Mouse (Mus musculus) embryonic facial prominence, embryonic 11.5 days (tissue): Measurements from ENCODE around the gene Col11a2. TPM values are rescaled to one million over a fixed set of nuclear protein-coding genes. Genes with fewer than 3 reads are reported as not detected.

Experiments
- ATAC-seq: fragments of 200-750 bp; cut with Nextera tagmentation; replicated peaks from 2 replicates; pipeline ENCODE4 v1.8.0; 2017; ENCODE audit warnings: low read depth; ENCODE audit not compliant: insufficient number of reproducible peaks, low FRiP score, low TSS enrichment
- DNase-seq: peaks from one replicate; pipeline ENCODE4 v3.0.0-alpha.2; 2015; ENCODE audit warnings: low spot score
- H3K27ac ChIP-seq: fragments of 300-500 bp; sonication (generic); replicated peaks from 2 replicates; pipeline ENCODE4 v1.5.1; 2014; ENCODE audit warnings: mild to moderate bottlenecking, low read depth, low read length, control low read depth
- H3K27me3 ChIP-seq: fragments of 300-500 bp; sonication (generic); 2 replicates; pipeline ENCODE4 v1.6.1; 2014; ENCODE audit warnings: mild to moderate bottlenecking, low read length, moderate library complexity, mixed read lengths; ENCODE audit not compliant: control insufficient read depth, insufficient read depth
- H3K36me3 ChIP-seq: fragments of 300-500 bp; sonication (generic); replicated peaks from 2 replicates; pipeline ENCODE4 v1.6.1; 2014; ENCODE audit warnings: low read depth, mild to moderate bottlenecking, low read length, moderate library complexity, mixed read lengths; ENCODE audit not compliant: control insufficient read depth, insufficient read depth
- H3K4me1 ChIP-seq: fragments of 300-500 bp; sonication (generic); 2 replicates; pipeline ENCODE4 v1.6.1; 2014; ENCODE audit warnings: low read length, mixed read lengths; ENCODE audit not compliant: control insufficient read depth, insufficient read depth
- H3K4me2 ChIP-seq: fragments of 300-500 bp; sonication (generic); 2 replicates; pipeline ENCODE4 v1.6.1; 2014; ENCODE audit warnings: low read depth, mild to moderate bottlenecking, control low read depth, low read length, moderate library complexity
- H3K4me3 ChIP-seq: fragments of 300-500 bp; sonication (generic); 2 replicates; pipeline ENCODE4 v1.5.1; 2014; ENCODE audit warnings: low read depth, low read length, control low read depth
- H3K9ac ChIP-seq: fragments of 300-500 bp; sonication (generic); replicated peaks from 2 replicates; pipeline ENCODE4 v1.6.1; 2014; ENCODE audit warnings: mild to moderate bottlenecking, control low read depth, low read length
- H3K9me3 ChIP-seq: fragments of 300-500 bp; sonication (generic); replicated peaks from 2 replicates; pipeline ENCODE4 v1.6.1; 2016; ENCODE audit warnings: mild to moderate bottlenecking, low read length, inconsistent platforms, mixed read lengths; ENCODE audit not compliant: control insufficient read depth
- WGBS: fragments of 180-500 bp; shearing (Covaris S2); extraction: QIAGEN DNeasy Blood & Tissue Kit; methylation state at CpG from one replicate; pipeline ENCODE4 v1.1.7; 2014; 5-methylcytosine and 5-hydroxymethylcytosine counted together
- polyA plus RNA-seq: library from polyadenylated mRNA; unstranded; fragments of >200 nt; fragmentation: Nextera tagmentation; extraction: Ambion mirVana; gene quantifications from 2 replicates; pipeline ENCODE4 v1.2.1, GENCODE M21; 2014

The Col11a2 gene
- polyA plus RNA-seq, 1 experiment from 2014 or later, result 0.70 TPM

GRCm38 (mm10) chr17:34094283-34095035, 55.2 kb downstream of the Col11a2 start:
- DNase-seq (no peak), ATAC-seq (no peak)
- no peak overlapping the region for H3K4me3 ChIP-seq
- no peaks in the 10 kb centered on the region for H3K9me3 ChIP-seq
- H3K36me3 ChIP-seq, result no peaks in the 10 kb centered on the region
- no peaks in the 10 kb centered on the region for H3K4me1 ChIP-seq
- H3K27me3 ChIP-seq, result no peaks in the 10 kb centered on the region
- H3K27ac ChIP-seq, result no peak overlapping the region
- no peak overlapping the region for H3K4me2 ChIP-seq
- H3K9ac ChIP-seq, result no peak overlapping the region
- 81% methylated on average over 27 of the region's 27 CpGs for WGBS

- Histone ChIP-seq H3K9me3 (no peaks in the 10 kb centered on the region), H3K27ac (no peak overlapping the region), H3K9ac (no peak overlapping the region), H3K36me3 (no peaks in the 10 kb centered on the region), H3K27me3 (no peaks in the 10 kb centered on the region), H3K4me2 (no peak overlapping the region), H3K4me3 (no peak overlapping the region), H3K4me1 (no peaks in the 10 kb centered on the region)
- 79% methylated on average over 3 of the region's 3 CpGs for WGBS
- ATAC-seq (no peak), DNase-seq (no peak)
These were observed 57.3 kb downstream of the Col11a2 start for GRCm38 (mm10) chr17:34096497-34097010.

GRCm38 (mm10) chr17:34097272-34097671, 58.0 kb downstream of the Col11a2 start:
- Histone ChIP-seq H3K4me3 (no peak overlapping the region), H3K9me3 (no peaks in the 10 kb centered on the region), H3K4me2 (no peak overlapping the region), H3K27me3 (no peaks in the 10 kb centered on the region), H3K9ac (no peak overlapping the region), H3K36me3 (no peaks in the 10 kb centered on the region), H3K27ac (no peak overlapping the region), H3K4me1 (no peaks in the 10 kb centered on the region)
- no peak for DNase-seq
- ATAC-seq, result no peak
- 64% methylated on average over 5 of the region's 5 CpGs for WGBS

- DNase-seq, result no peak
These were observed 59.7 kb downstream of the Col11a2 start for GRCm38 (mm10) chr17:34098709-34099479.

GRCm38 (mm10) chr17:34099531-34099930, 60.3 kb downstream of the Col11a2 start:
- no peak overlapping the region for H3K4me3 ChIP-seq
- no peaks in the 10 kb centered on the region for H3K9me3 ChIP-seq
- H3K36me3 ChIP-seq, result no peaks in the 10 kb centered on the region
- no peak for DNase-seq
- 66% methylated on average over 5 of the region's 5 CpGs for WGBS
- no peak overlapping the region for H3K4me2 ChIP-seq
- no peak overlapping the region for H3K9ac ChIP-seq
- no peaks in the 10 kb centered on the region for H3K27me3 ChIP-seq
- no peak overlapping the region for H3K27ac ChIP-seq
- no peaks in the 10 kb centered on the region for H3K4me1 ChIP-seq
- no peak for ATAC-seq

More at GRCm38 (mm10) chr17:34098709-34099479, 59.7 kb downstream of the Col11a2 start:
- no peaks in the 10 kb centered on the region for H3K9me3 ChIP-seq
- ATAC-seq, result no peak
- H3K4me3 ChIP-seq, result no peak overlapping the region
- H3K4me2 ChIP-seq, result no peak overlapping the region
- H3K27ac ChIP-seq, result no peak overlapping the region
- no peak overlapping the region for H3K9ac ChIP-seq
- 58% methylated on average over 10 of the region's 10 CpGs for WGBS
- no peaks in the 10 kb centered on the region for H3K27me3 ChIP-seq
- no peaks in the 10 kb centered on the region for H3K4me1 ChIP-seq
- H3K36me3 ChIP-seq, result no peaks in the 10 kb centered on the region

GRCm38 (mm10) chr17:34101185-34101584, 61.9 kb downstream of the Col11a2 start:
- Histone ChIP-seq H3K9me3 (no peaks in the 10 kb centered on the region), H3K36me3 (no peaks in the 10 kb centered on the region), H3K4me3 (no peak overlapping the region), H3K27ac (no peak overlapping the region), H3K4me2 (no peak overlapping the region), H3K9ac (no peak overlapping the region), H3K4me1 (no peaks in the 10 kb centered on the region), H3K27me3 (no peaks in the 10 kb centered on the region)
- peak; percentile 12; the same call in 1 of the 2 replicates for ATAC-seq
- no peak for DNase-seq
- 31% methylated on average over 5 of the region's 5 CpGs for WGBS

- no peak overlapping the region for H3K4me2 ChIP-seq
- 7% methylated on average over 12 of the region's 12 CpGs for WGBS
- no peaks in the 10 kb centered on the region for H3K9me3 ChIP-seq
- no peaks in the 10 kb centered on the region for H3K36me3 ChIP-seq
- peak; percentile 87 for ATAC-seq
- no peaks in the 10 kb centered on the region for H3K27me3 ChIP-seq
- no peaks in the 10 kb centered on the region for H3K4me1 ChIP-seq
- H3K4me3 ChIP-seq, result no peak overlapping the region
- H3K9ac ChIP-seq, result no peak overlapping the region
- peak; percentile 96 for DNase-seq
- no peak overlapping the region for H3K27ac ChIP-seq
These were observed 62.4 kb downstream of the Col11a2 start for GRCm38 (mm10) chr17:34101604-34102032.

GRCm38 (mm10) chr17:34102831-34103230, 63.6 kb downstream of the Col11a2 start:
- Histone ChIP-seq H3K4me2 (no peak overlapping the region), H3K4me3 (no peak overlapping the region), H3K27me3 (no peaks in the 10 kb centered on the region), H3K4me1 (no peaks in the 10 kb centered on the region), H3K27ac (no peak overlapping the region), H3K9ac (no peak overlapping the region), H3K9me3 (no peaks in the 10 kb centered on the region), H3K36me3 (no peaks in the 10 kb centered on the region)
- WGBS, result 83% methylated on average over 6 of the region's 6 CpGs
- DNase-seq (no peak), ATAC-seq (no peak)
